Mouse (Mus musculus) stomach, postnatal 0 days (tissue): ENCODE data around the gene Defb45.

Experiments used
- CTCF ChIP-seq: IDR thresholded peaks from 2 replicates; pipeline ENCODE4 v1.5.1; 2016; ENCODE audit warnings: antibody characterized with exemption, low read depth, mild to moderate bottlenecking, moderate library complexity
- EP300 ChIP-seq: optimal IDR thresholded peaks from 2 replicates; pipeline ENCODE3; 2016; ENCODE audit warnings: antibody characterized with exemption

DNA sequence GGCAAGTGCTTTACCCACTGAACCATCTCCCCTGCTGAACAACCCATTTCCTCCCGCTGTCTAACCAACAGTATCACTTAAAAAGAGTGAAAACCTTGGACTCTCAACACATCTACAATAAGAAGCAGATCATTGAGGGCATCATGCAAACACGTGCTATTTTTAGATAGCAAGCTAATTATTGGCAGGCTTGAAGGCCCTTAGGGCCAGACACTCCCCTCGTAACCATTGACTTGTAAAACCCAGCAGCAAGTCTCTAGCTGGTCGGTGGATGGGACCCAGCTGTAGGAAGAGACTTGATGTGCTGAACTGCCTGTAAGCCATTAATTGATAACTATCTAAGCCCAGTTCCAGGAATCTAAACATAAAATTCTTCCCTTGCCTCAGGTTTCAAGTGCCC, 55.7 kb downstream of the Defb45 start:
- TF ChIP-seq CTCF (no peak), EP300 (no peak)
